Mouse (Mus musculus): ENCODE measurements around the gene Fam19a3.

- TF ChIP-seq POLR2A (IDR thresholded peaks at IDR 0.05; ENCODE audit: insufficient read depth, low read length) = no peak
- TF ChIP-seq CTCF (IDR thresholded peaks at IDR 0.05; ENCODE audit: low read depth, low read length) = no peak
Measured at GRCm38 (mm10) chr3:104801481-104801880, 19.8 kb upstream of the Fam19a3 start.

Data from ES-Bruce4 (cell line).